Mouse (Mus musculus) erythroblast, embryonic 14.5 days (primary cell): ENCODE results near the gene Nhsl1.

ENCODE experiments used
- GATA1 ChIP-seq: IDR thresholded peaks from 2 replicates; pipeline ENCODE4 v1.6.1; 2012; ENCODE audit warnings: low read length, inconsistent platforms, mixed read lengths
- TAL1 ChIP-seq: IDR thresholded peaks from 3 replicates; pipeline ENCODE4 v1.6.1; 2012; ENCODE audit warnings: low read length, inconsistent platforms, mixed read lengths

DNA sequence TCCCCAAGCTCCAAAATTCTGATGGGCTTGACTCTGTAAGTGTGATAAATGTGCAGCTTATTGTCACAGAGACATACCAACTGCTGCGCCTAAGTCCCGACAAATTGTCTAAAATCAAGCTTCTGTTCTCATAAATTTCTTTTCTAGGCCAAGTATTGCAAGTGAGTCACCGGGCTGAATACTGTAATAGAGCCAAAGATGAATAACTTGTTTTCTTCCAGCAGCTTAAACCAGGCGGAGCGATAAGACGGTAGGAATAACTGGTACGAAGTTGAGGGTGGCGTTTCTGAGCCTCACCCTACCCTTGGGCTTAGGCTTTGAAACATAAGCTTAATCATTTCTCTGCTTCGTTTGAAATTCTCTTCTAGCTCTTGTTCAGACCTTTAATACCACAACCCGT is 162.1 kb downstream of the Nhsl1 start:
- no peak for TF ChIP-seq GATA1
- no peak for TF ChIP-seq TAL1
